18 mouse cellular contexts compared by ENCODE assay signal in the genomic region with DNA sequence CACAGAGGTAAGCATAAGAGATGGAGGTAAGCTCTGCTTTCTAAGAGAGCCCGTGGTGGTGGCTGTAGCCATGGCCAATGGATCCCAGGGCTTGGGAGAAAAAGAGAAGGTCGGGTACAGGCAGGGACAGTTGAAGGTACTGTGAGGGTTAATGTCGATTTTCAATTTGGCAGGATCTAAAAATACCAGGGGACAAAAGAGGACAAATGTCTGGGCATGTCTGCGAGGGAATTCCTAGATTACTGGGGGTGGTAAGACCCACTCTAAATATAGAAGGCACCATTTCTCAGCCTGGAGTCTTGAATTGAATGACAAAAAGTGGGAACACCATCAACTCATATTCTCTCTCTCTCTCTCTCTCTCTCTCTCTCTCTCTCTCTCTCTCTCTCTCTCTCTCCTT. TPM values are rescaled to one million over a fixed set of nuclear protein-coding genes. Genes with fewer than 3 reads are reported as not detected.
"Had no signal": no experiment of that assay in that cellular context is flagged by ENCODE, and none has a peak within 500 bp of the region (broad histone marks: within the 10 kb centered on the region; RNA-seq: fewer than 3 reads in every experiment).

No protein-coding gene starts in this region.

- H3K36me3 ChIP-seq: limb, embryonic 12.5 days; liver, embryonic 13.5 days; lung, embryonic 15.5 days; neural tube, embryonic 13.5 days had no signal

- H3K27ac ChIP-seq: limb, embryonic 12.5 days; liver, embryonic 13.5 days; lung, embryonic 15.5 days; macrophage; neural tube, embryonic 13.5 days had no signal

- H3K4me2 ChIP-seq: limb, embryonic 12.5 days; liver, embryonic 13.5 days; lung, embryonic 15.5 days; midbrain, embryonic 11.5 days; neural tube, embryonic 13.5 days had no signal

- H3K4me3 ChIP-seq: limb, embryonic 12.5 days; liver, embryonic 13.5 days; lung, embryonic 15.5 days; megakaryocyte, embryonic 14.5 days; neural tube, embryonic 13.5 days had no signal

- ATAC-seq: liver, postnatal 0 days; midbrain, embryonic 16.5 days had no signal

- H3K4me1 ChIP-seq: limb, embryonic 12.5 days; liver, embryonic 13.5 days; lung, embryonic 15.5 days; megakaryocyte, embryonic 14.5 days; neural tube, embryonic 13.5 days had no signal

- H3K9ac ChIP-seq: limb, embryonic 12.5 days; liver, embryonic 13.5 days; liver, postnatal 0 days; lung, embryonic 15.5 days; neural tube, embryonic 13.5 days had no signal

- H3K27me3 ChIP-seq: limb, embryonic 12.5 days; liver, embryonic 13.5 days; lung, embryonic 15.5 days; megakaryocyte, embryonic 14.5 days; neural tube, embryonic 13.5 days had no signal

- DNase-seq: kidney, postnatal 25 days; layer of hippocampus, postnatal 36 days; liver, embryonic 13.5 days; liver, postnatal 0 days; lung, postnatal 14 days; retina, postnatal 1 day; right cerebral cortex, postnatal 4 days; spleen, adult 18-20 months; thymus, adult 18-20 months; thymus, postnatal 36 days had no signal

- H3K9me3 ChIP-seq: limb, embryonic 12.5 days; liver, embryonic 13.5 days; lung, embryonic 15.5 days; neural tube, embryonic 13.5 days had no signal

RNA-seq across cellular contexts. Expression of a gene that starts 30.8 kb away (rescaled TPM):
- total RNA-seq: layer of hippocampus, postnatal 36 days had no signal
- polyA plus RNA-seq: liver, embryonic 13.5 days; liver, postnatal 0 days; lung, embryonic 15.5 days; macrophage; stomach, embryonic 14.5 days had no signal
